ENCODE assay signal across 10 mouse cellular contexts in genomic region chr16:55151726-55152125, GRCm38 (mm10).
DNase-seq lines count a peak whose midpoint lies in the region; ATAC-seq and TF ChIP-seq lines count a peak whose summit lies in the region.
"Had no signal": no experiment of that assay in that cellular context is flagged by ENCODE, and none has a peak within 500 bp of the region (broad histone marks: within the 10 kb centered on the region; RNA-seq: fewer than 3 reads in every experiment).

No protein-coding gene starts in this region.

- no peaks in the 10 kb centered on the region for H3K9me3 ChIP-seq in forebrain, embryonic 14.5 days (replicated peaks; ENCODE audit: control insufficient read depth, low read length)
- H3K9me3 ChIP-seq: stomach, embryonic 15.5 days had no signal

- WGBS in forebrain, embryonic 14.5 days, result 54% methylated on average over 4 of the region's 4 CpGs

- no peak overlapping the region for H3K9ac ChIP-seq in forebrain, embryonic 14.5 days (ENCODE audit: low read length)
- H3K9ac ChIP-seq: liver, embryonic 14.5 days; stomach, embryonic 15.5 days had no signal

- ATAC-seq in forebrain, embryonic 14.5 days, result peak; percentile 73
- no peak for ATAC-seq in megakaryocyte-erythroid progenitor cell, adult 5-6 weeks (replicated peaks; ENCODE audit: low FRiP score, low TSS enrichment, poor library complexity, severe bottlenecking)

- H3K36me3 ChIP-seq in forebrain, embryonic 14.5 days (ENCODE audit: control insufficient read depth, insufficient read depth, low read length), result no peaks in the 10 kb centered on the region
- H3K36me3 ChIP-seq: stomach, embryonic 15.5 days had no signal

- peak; percentile 82 for TF ChIP-seq CTCF in layer of hippocampus, adult 2 months (conservative IDR thresholded peaks at IDR 0.05)

- H3K4me2 ChIP-seq in forebrain, embryonic 14.5 days (ENCODE audit: low read length), result no peak overlapping the region
- H3K4me2 ChIP-seq: stomach, embryonic 15.5 days had no signal

- H3K4me1 ChIP-seq in forebrain, embryonic 14.5 days (ENCODE audit: control insufficient read depth, insufficient read depth, low read length), result no peaks in the 10 kb centered on the region
- H3K4me1 ChIP-seq: stomach, embryonic 15.5 days had no signal

- H3K27me3 ChIP-seq in forebrain, embryonic 14.5 days (replicated peaks; ENCODE audit: control insufficient read depth, insufficient read depth, low read length), result no peaks in the 10 kb centered on the region
- H3K27me3 ChIP-seq: stomach, embryonic 15.5 days had no signal

- H3K27ac ChIP-seq in forebrain, embryonic 14.5 days (ENCODE audit: low read depth, low read length), result no peak overlapping the region
- peak overlapping the region; percentile 76 for H3K27ac ChIP-seq in layer of hippocampus, adult 2 months
- H3K27ac ChIP-seq: liver, embryonic 14.5 days; stomach, embryonic 15.5 days had no signal

- H3K4me3 ChIP-seq in forebrain, embryonic 14.5 days (ENCODE audit: low read depth, low read length), result no peak overlapping the region
- H3K4me3 ChIP-seq in layer of hippocampus, adult 2 months, result no peak overlapping the region
- H3K4me3 ChIP-seq: stomach, embryonic 15.5 days had no signal

- peak; percentile 6 for DNase-seq in ovary, postnatal 14 days (ENCODE audit: low spot score)
- DNase-seq in ovary, postnatal 36 days (ENCODE audit: low spot score), result no peak
- DNase-seq in forebrain, embryonic 14.5 days (ENCODE audit: low spot score), result peak; percentile 69
- peak; percentile 49 to 68 for DNase-seq in layer of hippocampus, adult 2 months (ENCODE audit: low spot score in 2 of 2)
- DNase-seq in lung, postnatal 14 days, result peak; percentile 5
- no peak for DNase-seq in heart, adult 11 months
- DNase-seq in thymus, postnatal 25 days, result no peak

Comparison
In these comparisons a context has a peak if more than half of its experiments do, and no peak if none do; other contexts are left out.
1. DNase-seq: peak in ovary, postnatal 14 days (single experiment), forebrain, embryonic 14.5 days (single experiment), layer of hippocampus, adult 2 months (2 of 2) and lung, postnatal 14 days (single experiment); none in ovary, postnatal 36 days (single experiment), heart, adult 11 months (single experiment) and thymus, postnatal 25 days (single experiment).